Mouse (Mus musculus): ENCODE measurements around the gene Stat2. TPM values are rescaled to one million over a fixed set of nuclear protein-coding genes. Genes with fewer than 3 reads are reported as not detected.

Stat2 gene
- polyA plus RNA-seq (2012; rRNA removed): 15.3 and 46.8 TPM in 2 replicates

DNA sequence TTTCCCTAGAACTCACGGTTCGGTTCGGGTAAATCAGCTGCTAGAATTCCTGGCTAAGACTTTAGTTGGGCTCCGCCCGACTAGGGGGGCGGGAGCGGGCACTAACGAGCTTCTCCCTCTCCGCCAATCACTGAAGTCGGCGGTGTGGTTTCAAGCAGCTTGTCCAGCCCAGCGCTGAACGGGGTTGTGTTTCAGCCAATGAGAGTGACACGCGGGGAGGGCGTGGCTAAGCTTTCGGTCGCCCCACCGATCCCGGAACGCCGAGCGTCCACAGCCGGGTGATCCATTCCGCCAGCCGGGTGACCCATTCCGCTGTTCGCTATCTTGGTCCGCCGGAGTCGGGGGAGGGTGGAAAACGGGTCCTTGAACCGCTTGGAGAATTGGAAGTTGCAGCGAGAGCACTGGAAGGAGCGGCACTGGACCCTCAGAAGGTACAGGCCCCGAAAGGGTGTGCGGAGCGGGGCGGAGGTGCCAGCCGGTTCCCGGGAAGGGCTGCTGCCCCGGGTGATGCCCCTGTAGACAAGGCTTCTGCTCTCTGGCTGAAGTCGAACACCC is at the start of gene Stat2:
Gene Stat2 (plus strand): TSS at position 273 of the 555 bp plus-strand sequence.
- no peaks in the 10 kb centered on the region; the same call in 1 of the 2 replicates for H3K36me3 ChIP-seq (ENCODE audit: control insufficient read depth, insufficient read depth, low read length)
- H3K4me3 ChIP-seq (ENCODE audit: low read depth, low read length): peak within 1 kb of the TSS; percentile 88
- H3K4me1 ChIP-seq (ENCODE audit: control insufficient read depth, insufficient read depth, insufficient read length, low read length): peaks cover 9% of the 10 kb centered on the region
- H3K27ac ChIP-seq (ENCODE audit: insufficient read depth, low read depth, low read length): peak within 1 kb of the TSS; percentile 84
- under 1% methylated on average over 43 of the region's 43 CpGs for WGBS
- H3K27me3 ChIP-seq (ENCODE audit: control insufficient read depth, insufficient read depth, low read length): no peaks in the 10 kb centered on the region
- TF ChIP-seq CTCF (IDR thresholded peaks at IDR 0.05; ENCODE audit: extremely low read depth, insufficient read length, insufficient replicate concordance, low read depth, low read length): no peak
- TF ChIP-seq POLR2A (IDR thresholded peaks at IDR 0.05; ENCODE audit: low read depth, low read length): peak; percentile 95

DNA sequence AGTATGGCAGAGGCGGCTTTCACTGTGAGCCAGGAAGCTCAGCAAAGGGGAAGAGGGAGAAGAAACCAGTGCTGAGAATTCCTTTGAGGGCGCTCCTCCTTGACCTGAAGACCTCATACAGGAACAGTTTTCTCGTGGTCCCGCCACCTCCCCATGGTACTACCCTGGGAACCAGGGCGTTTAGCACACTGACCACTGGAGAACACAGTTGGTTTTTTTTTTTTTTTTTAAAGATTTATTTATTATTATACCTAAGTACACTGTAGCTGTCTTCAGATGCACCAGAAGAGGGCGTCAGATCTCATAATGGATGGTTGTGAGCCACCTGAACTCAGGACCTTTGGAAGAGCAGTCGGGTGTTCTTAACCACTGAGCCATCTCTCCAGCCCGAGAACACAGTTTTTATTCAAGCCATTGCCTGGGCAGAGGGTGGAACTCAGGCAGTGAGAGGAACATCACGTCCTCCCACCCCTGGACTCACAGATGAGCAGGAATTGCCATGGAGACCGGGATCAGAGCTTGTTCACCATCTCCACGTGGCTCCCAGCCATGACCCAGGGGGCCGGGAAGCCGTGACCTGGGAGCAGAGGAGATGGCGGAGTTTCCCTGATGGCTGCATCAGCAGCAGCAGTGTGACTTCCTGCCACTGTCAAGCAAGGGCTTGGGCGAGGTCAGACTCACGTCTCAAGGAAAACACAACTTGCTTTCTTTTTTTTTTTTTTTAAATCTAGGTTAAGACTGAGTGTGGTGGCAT is 48.6 kb upstream of the Stat2 start:
- Histone ChIP-seq H3K27me3 (ENCODE audit: control insufficient read depth, insufficient read depth, low read length) (no peaks in the 10 kb centered on the region), H3K4me3 (ENCODE audit: low read depth, low read length) (no peak overlapping the region), H3K27ac (ENCODE audit: insufficient read depth, low read depth, low read length) (no peak overlapping the region), H3K36me3 (ENCODE audit: control insufficient read depth, insufficient read depth, low read length) (no peaks in the 10 kb centered on the region), H3K4me1 (ENCODE audit: control insufficient read depth, insufficient read depth, insufficient read length, low read length) (no peaks in the 10 kb centered on the region)
- TF ChIP-seq POLR2A (IDR thresholded peaks at IDR 0.05; ENCODE audit: low read depth, low read length): no peak
- TF ChIP-seq CTCF (IDR thresholded peaks at IDR 0.05; ENCODE audit: extremely low read depth, insufficient read length, insufficient replicate concordance, low read depth, low read length): no peak
- WGBS: 66% methylated on average over 16 of the region's 16 CpGs

DNA sequence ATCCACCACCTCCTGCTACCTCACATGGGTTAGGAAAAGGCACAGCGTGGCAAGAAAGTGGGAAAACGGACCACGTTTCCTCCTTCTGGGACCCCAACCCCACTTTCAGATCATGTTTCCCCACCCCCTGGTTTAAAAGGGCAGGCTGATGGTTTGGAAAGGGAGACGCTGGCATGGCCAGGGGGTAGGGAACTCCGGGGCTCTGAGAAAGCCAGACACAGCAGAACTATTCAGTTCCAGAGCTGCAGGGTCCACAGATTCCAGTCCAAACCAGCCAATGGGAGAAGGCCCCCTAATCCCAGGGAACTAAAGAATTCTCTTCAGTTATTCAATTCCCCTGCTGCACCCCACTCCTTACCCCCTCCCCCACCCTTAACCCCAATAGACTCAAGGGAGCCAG is 45.3 kb upstream of the Stat2 start:
- H3K27me3 ChIP-seq (ENCODE audit: control insufficient read depth, insufficient read depth, low read length): no peaks in the 10 kb centered on the region
- no peak overlapping the region for H3K4me3 ChIP-seq (ENCODE audit: low read depth, low read length)
- no peaks in the 10 kb centered on the region for H3K36me3 ChIP-seq (ENCODE audit: control insufficient read depth, insufficient read depth, low read length)
- WGBS: 75% methylated on average over 5 of the region's 5 CpGs
- H3K27ac ChIP-seq (ENCODE audit: insufficient read depth, low read depth, low read length): no peak overlapping the region
- H3K4me1 ChIP-seq (ENCODE audit: control insufficient read depth, insufficient read depth, insufficient read length, low read length): no peaks in the 10 kb centered on the region
- no peak for TF ChIP-seq POLR2A (IDR thresholded peaks at IDR 0.05; ENCODE audit: low read depth, low read length)
- no peak for TF ChIP-seq CTCF (IDR thresholded peaks at IDR 0.05; ENCODE audit: extremely low read depth, insufficient read length, insufficient replicate concordance, low read depth, low read length)

DNA sequence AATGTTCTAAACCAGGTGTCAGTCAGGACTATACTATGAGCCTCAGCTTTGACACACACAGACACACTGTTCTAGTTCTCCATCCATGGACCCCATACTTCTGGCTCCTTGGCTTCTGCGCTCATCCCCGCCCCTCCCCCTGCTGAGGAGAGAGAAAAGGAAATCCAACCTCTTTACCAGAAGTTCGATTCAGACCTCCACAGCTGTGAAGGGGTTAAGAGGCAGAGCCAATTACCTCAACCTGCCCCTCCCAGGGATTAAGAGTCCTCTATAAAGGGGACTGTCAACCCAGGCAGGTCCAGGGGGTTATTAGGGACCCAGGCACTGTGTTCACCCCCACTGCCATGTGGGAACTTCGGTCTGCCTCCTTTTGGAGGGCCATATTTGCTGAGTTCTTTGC is 44.8 kb upstream of the Stat2 start, which contains the start of gene Mip:
Gene Mip (plus strand): TSS at position 301 of the 400 bp plus-strand sequence.
- TF ChIP-seq POLR2A (IDR thresholded peaks at IDR 0.05; ENCODE audit: low read depth, low read length) (no peak), CTCF (IDR thresholded peaks at IDR 0.05; ENCODE audit: extremely low read depth, insufficient read length, insufficient replicate concordance, low read depth, low read length) (no peak)
- no peak within 1 kb of the TSS for H3K27ac ChIP-seq (ENCODE audit: insufficient read depth, low read depth, low read length)
- H3K27me3 ChIP-seq (ENCODE audit: control insufficient read depth, insufficient read depth, low read length): no peaks in the 10 kb centered on the region
- no peaks in the 10 kb centered on the region for H3K4me1 ChIP-seq (ENCODE audit: control insufficient read depth, insufficient read depth, insufficient read length, low read length)
- H3K4me3 ChIP-seq (ENCODE audit: low read depth, low read length): no peak within 1 kb of the TSS
- H3K36me3 ChIP-seq (ENCODE audit: control insufficient read depth, insufficient read depth, low read length): no peaks in the 10 kb centered on the region
- 58% methylated on average over 4 of the region's 4 CpGs for WGBS

DNA sequence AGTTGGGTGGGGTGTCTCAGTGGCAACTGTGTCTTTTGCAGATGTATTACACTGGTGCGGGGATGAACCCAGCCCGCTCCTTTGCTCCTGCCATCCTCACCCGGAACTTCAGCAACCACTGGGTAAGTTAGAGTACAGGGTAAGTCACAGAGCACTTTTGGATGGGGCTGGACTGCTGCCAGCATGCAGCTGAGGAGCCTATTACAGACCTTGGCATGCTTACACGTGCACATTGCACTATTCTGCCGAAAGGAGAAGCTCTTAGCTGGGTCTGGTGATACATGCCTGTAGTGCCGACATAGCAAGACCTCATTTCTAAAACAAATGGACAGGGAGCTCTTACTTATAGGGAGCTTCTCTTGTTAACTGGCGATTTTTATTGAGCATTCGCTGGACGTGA is 42.8 kb upstream of the Stat2 start:
- H3K27me3 ChIP-seq (ENCODE audit: control insufficient read depth, insufficient read depth, low read length): no peaks in the 10 kb centered on the region
- TF ChIP-seq POLR2A (IDR thresholded peaks at IDR 0.05; ENCODE audit: low read depth, low read length) (no peak), CTCF (IDR thresholded peaks at IDR 0.05; ENCODE audit: extremely low read depth, insufficient read length, insufficient replicate concordance, low read depth, low read length) (no peak)
- H3K4me3 ChIP-seq (ENCODE audit: low read depth, low read length): no peak overlapping the region
- H3K4me1 ChIP-seq (ENCODE audit: control insufficient read depth, insufficient read depth, insufficient read length, low read length): no peaks in the 10 kb centered on the region
- H3K36me3 ChIP-seq (ENCODE audit: control insufficient read depth, insufficient read depth, low read length): no peaks in the 10 kb centered on the region
- H3K27ac ChIP-seq (ENCODE audit: insufficient read depth, low read depth, low read length): no peak overlapping the region
- WGBS: 70% methylated on average over 9 of the region's 9 CpGs

DNA sequence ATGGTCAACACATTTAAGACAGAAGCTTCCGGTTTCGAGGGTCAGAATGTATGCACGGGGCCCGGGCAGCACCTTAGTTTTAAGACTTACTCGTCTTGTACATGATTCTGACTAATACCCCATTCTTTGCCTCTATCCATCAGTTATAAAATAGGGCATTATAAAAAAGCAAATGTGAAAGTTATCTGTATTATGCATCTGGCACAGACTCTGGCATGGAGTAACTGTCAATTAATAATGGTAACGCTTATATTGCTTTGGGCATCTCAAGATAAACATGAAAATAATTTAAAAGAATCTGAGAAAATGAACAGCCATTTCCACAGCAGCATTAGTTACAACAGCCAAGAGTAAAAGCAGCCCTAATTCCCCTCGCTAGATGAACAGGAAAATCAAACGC is 42.4 kb upstream of the Stat2 start:
- Histone ChIP-seq H3K27me3 (ENCODE audit: control insufficient read depth, insufficient read depth, low read length) (no peaks in the 10 kb centered on the region), H3K27ac (ENCODE audit: insufficient read depth, low read depth, low read length) (no peak overlapping the region), H3K4me3 (ENCODE audit: low read depth, low read length) (no peak overlapping the region), H3K4me1 (ENCODE audit: control insufficient read depth, insufficient read depth, insufficient read length, low read length) (no peaks in the 10 kb centered on the region), H3K36me3 (ENCODE audit: control insufficient read depth, insufficient read depth, low read length) (no peaks in the 10 kb centered on the region)
- no peak for TF ChIP-seq POLR2A (IDR thresholded peaks at IDR 0.05; ENCODE audit: low read depth, low read length)
- no peak for TF ChIP-seq CTCF (IDR thresholded peaks at IDR 0.05; ENCODE audit: extremely low read depth, insufficient read length, insufficient replicate concordance, low read depth, low read length)
- 88% methylated on average over 8 of the region's 8 CpGs for WGBS

DNA sequence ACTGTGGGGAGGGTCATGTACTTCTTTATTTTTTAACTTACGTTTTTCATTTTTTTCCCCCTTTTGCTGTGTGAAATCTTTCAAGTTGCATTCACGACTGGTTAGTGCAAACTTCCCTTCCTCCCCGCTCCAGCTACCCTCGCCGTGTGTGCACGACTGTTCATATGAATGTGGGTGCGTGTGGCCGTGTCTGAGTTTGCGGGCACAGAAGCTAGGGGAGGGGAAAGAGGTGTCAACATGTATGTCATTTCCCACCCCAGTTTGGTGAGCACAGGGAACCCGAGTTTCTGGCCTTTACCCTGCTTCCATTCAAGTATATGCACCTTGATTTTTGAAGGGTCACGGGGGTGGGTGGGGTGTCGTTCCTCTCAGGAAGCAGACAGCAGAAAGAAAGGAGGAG is 39.8 kb upstream of the Stat2 start:
- Histone ChIP-seq H3K27ac (ENCODE audit: insufficient read depth, low read depth, low read length) (no peak overlapping the region), H3K36me3 (ENCODE audit: control insufficient read depth, insufficient read depth, low read length) (no peaks in the 10 kb centered on the region), H3K27me3 (ENCODE audit: control insufficient read depth, insufficient read depth, low read length) (no peaks in the 10 kb centered on the region), H3K4me3 (ENCODE audit: low read depth, low read length) (no peak overlapping the region), H3K4me1 (ENCODE audit: control insufficient read depth, insufficient read depth, insufficient read length, low read length) (no peaks in the 10 kb centered on the region)
- TF ChIP-seq CTCF (IDR thresholded peaks at IDR 0.05; ENCODE audit: extremely low read depth, insufficient read length, insufficient replicate concordance, low read depth, low read length) (no peak), POLR2A (IDR thresholded peaks at IDR 0.05; ENCODE audit: low read depth, low read length) (no peak)
- WGBS: 82% methylated on average over 12 of the region's 12 CpGs
